Mouse (Mus musculus): ENCODE data around the gene Hbb-bs.
"Not testable (repeated sequence)": the region's sequence is repeated elsewhere in the genome, so short reads cannot be mapped to it uniquely, and the experiment has no call there.

Gene Hbb-bs

GRCm38 (mm10) chr7:103810746-103811145 lies 17.1 kb downstream of the Hbb-bs start:
- DNase-seq = no peak

DNA sequence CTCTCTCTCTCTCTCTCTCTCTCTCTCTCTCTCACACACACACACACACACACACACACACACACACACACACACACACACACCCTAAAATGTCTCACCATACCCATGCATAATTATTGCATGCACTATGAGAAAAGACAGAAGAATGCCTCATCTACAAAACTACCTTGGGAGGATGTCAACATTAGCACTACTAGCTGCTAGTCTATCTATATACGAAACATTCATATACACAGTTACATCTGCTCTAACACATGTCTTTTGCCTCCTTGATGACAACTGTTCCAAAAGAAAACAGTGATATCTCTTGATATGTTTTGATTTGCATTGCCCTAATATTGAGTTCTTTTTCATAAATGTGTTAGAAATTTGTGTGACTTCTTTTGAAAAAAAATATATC lies 17.6 kb downstream of the Hbb-bs start:
- no peak for DNase-seq

DNA sequence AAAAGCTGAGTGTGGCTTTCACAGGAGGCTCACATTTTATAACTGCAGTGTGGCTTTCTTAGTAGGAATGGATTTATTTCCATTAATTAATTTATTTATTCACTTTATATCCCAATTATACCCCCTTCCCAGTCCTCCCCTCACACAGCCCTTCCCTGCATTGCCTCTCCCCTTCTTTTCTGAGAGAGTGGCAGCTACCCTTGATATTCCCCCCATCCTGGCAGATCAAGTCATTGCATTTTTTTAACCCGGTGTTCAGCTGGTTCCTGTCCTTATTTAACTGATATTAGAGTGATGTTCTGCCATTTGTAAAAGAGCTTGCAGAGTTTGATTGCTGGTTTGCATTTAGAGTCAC lies 18.1 kb downstream of the Hbb-bs start:
- DNase-seq = no peak

DNA sequence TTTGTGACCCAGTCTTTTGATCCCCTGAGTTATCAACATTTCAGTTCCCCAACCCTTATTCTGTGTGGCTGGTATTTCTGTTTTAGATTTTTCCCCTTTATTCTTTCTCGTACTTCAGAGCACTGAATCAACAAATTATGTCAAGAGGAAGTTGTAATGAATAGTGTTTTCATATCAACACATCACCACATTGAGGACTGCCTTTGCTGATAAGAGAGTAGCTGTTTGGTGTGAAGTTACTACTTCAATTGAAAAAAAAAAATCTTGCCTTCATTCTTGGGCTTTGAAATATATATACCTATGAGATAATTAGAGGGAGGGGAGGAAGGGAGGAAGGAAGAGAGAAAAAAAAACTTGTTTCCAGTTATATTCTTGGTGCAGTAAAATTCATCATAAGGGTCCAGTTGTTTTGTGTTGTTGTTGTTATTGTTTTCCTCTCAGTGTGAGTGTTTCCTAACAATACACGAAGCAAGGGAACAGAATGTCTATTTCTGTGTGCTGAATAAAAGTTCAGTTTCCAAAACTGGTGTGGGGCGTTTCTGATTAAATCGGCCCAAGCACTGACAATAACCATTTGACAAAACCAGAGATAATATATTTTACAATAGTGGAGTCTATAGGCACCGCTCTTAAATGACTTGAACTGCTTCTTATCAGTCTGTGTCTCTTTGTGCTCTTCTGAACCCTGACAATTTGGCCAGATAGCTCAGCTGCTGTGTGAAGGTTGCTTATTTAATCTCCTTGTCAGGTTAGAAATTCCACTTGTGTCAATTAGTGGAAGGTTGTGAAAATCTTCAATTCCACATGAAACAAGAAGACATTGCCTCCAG lies 18.7 kb downstream of the Hbb-bs start:
- DNase-seq = no peak

- DNase-seq = not testable (repeated sequence)
Observed at GRCm38 (mm10) chr7:103808120-103808519, 19.8 kb downstream of the Hbb-bs start.

DNA sequence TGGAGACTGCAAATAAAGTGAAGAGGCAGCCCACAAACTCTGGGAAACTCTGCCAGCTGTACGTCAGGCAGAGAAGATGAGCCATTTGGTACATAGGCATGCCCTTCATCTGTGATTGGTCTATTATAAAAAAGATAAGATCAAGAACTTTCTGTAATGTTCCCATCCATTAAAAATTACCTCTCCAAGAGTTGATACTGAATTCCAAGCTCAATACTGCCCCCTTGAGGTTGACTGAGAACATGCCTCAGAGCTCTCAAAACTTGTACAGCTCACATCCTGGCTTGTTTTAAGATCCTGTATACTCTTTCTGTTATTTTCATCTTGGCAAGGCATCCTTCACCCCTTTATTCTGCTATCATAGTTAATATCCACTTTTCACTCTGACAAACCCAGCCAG lies 21.0 kb downstream of the Hbb-bs start:
- DNase-seq = no peak

DNA sequence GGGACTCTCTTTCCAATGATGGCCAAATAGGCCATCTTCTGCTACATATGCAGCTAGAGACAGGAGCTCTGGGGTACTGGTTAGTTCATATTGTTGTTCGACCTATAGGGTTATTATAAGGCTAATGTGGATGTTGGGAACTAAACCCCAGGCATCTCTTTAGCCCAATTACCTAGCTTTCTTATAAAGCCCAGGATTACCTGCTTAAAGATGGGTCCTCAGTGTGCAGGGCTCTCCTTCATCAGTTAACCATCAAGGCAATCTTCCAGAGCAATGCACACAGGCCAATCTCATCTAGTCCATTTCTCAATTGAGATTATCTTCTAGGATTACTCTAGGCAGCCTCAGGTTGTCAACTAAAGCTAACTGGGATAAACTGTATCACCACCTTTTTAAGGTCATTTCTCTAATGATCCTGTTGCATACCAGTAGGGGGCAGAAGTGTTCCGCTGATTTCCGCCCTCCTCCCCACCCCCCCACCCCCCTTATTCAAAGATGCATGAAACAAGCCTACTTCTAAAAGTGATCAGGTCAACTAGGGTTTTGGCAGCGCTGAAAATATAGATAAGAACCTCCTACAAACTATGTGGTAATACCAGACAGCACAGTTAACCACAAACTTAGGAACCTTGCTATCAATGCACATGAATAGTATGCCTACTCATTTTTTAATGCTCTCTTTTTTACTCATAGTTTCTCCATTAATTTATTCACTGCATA lies 35.1 kb downstream of the Hbb-bs start:
- DNase-seq = peak; percentile 18

DNA sequence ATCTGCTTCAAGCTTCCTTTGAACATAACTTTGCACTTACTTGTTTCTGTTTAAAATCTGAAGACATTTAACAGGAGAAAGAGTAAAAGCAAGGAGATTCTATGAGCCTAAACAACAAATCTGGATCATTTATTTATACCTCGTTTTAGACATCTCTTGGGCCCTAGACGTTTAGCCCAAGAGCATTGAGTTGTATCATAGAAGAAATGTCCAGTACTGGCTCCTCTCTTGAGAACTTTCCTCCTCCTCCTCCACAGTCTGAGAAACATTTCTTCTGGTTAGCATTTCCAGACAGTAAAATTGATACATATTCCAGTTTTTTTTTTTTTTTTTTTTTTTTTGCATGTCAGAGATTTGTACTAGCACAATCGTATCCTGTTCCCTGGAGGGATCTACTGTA lies 36.2 kb downstream of the Hbb-bs start, which contains the start of gene Olfr67:
Gene Olfr67 (minus strand): TSS at position 101 of the 400 bp plus-strand sequence.
- no peak for DNase-seq

GRCm38 (mm10) chr7:103779598-103779997 lies 48.3 kb downstream of the Hbb-bs start, which contains the start of gene Olfr68:
TSS of gene Olfr68 (minus strand) at chr7:103779698.
- no peak for DNase-seq

GRCm38 (mm10) chr7:103777652-103778051 lies 50.2 kb downstream of the Hbb-bs start:
- not testable (repeated sequence) for DNase-seq
